Mouse (Mus musculus): ENCODE measurements around the gene Kcnh7. TPM values are rescaled to one million over a fixed set of nuclear protein-coding genes. Genes with fewer than 3 reads are reported as not detected.

Kcnh7 gene
- total RNA-seq, 1 experiment = 0.04 TPM

DNA sequence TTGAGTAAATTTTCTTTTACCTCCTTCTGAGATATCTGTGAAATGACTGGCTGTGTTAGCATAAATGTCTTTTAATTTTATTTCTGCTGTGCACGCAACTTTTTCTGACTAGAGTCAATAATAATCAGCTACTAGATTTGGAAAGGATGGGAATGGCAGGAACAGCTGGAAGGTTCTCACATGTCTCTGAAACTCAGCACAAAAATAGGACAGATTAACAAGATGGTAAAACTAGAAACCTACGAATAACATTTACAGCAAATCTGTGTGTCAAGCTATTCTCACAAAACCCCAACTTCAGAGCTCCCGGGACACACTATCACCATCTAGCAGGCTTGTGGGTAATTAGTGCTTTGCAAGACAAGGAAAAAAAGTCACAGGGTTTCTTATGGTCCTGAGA, 134.2 kb downstream of the Kcnh7 start:
- TF ChIP-seq ZNF384 (IDR thresholded peaks at IDR 0.05; ENCODE audit: low read depth, low read length) (no peak), MAFK (IDR thresholded peaks at IDR 0.05; ENCODE audit: insufficient read depth, low read depth, low read length) (no peak), CHD2 (IDR thresholded peaks at IDR 0.05; ENCODE audit: low read depth, low read length) (no peak), HCFC1 (IDR thresholded peaks at IDR 0.05; ENCODE audit: borderline replicate concordance, insufficient read depth, low read length) (no peak), ZC3H11A (IDR thresholded peaks at IDR 0.05; ENCODE audit: borderline replicate concordance, low read depth, low read length) (no peak)
- Histone ChIP-seq H3K9ac (ENCODE audit: insufficient read depth, low read depth, low read length, poor library complexity, severe bottlenecking) (no peak overlapping the region), H3K4me1 (ENCODE audit: control insufficient read depth in 2 of 2, insufficient read depth in 2 of 2, low read length in 2 of 2, poor library complexity in 1 of 2) (no peaks in the 10 kb centered on the region), H3K36me3 (ENCODE audit: control insufficient read depth, insufficient read depth, low read length, poor library complexity, severe bottlenecking) (no peaks in the 10 kb centered on the region), H3K27ac (ENCODE audit: insufficient read depth, low read depth, low read length, poor library complexity, severe bottlenecking) (no peak overlapping the region), H3K9me3 (ENCODE audit: control insufficient read depth, insufficient read depth, low read depth, low read length) (no peaks in the 10 kb centered on the region), H3K4me3 (ENCODE audit: insufficient read depth in 1 of 2, low read depth in 1 of 2, low read length in 2 of 2, poor library complexity in 1 of 2, severe bottlenecking in 1 of 2) (no peak overlapping the region)
- in situ Hi-C loops (cut with MboI; ENCODE audit: low sequenced_read_pairs in 2 of 2, unreplicated experiment in 2 of 2) = no loop called here
- no peak for DNase-seq (ENCODE audit: low read depth, low spot score)

GRCm38 (mm10) chr2:63039718-63040117, 144.4 kb downstream of the Kcnh7 start:
- Histone ChIP-seq H3K27ac (ENCODE audit: insufficient read depth, low read depth, low read length, poor library complexity, severe bottlenecking) (no peak overlapping the region), H3K4me1 (ENCODE audit: control insufficient read depth in 2 of 2, insufficient read depth in 2 of 2, low read length in 2 of 2, poor library complexity in 1 of 2) (no peaks in the 10 kb centered on the region), H3K9me3 (ENCODE audit: control insufficient read depth, insufficient read depth, low read depth, low read length) (no peaks in the 10 kb centered on the region), H3K36me3 (ENCODE audit: control insufficient read depth, insufficient read depth, low read length, poor library complexity, severe bottlenecking) (no peaks in the 10 kb centered on the region), H3K4me3 (ENCODE audit: insufficient read depth in 1 of 2, low read depth in 1 of 2, low read length in 2 of 2, poor library complexity in 1 of 2, severe bottlenecking in 1 of 2) (no peak overlapping the region), H3K9ac (ENCODE audit: insufficient read depth, low read depth, low read length, poor library complexity, severe bottlenecking) (no peak overlapping the region)
- no peak for TF ChIP-seq ZNF384 (IDR thresholded peaks at IDR 0.05; ENCODE audit: low read depth, low read length)
- no peak for TF ChIP-seq MAFK (IDR thresholded peaks at IDR 0.05; ENCODE audit: insufficient read depth, low read depth, low read length)
- TF ChIP-seq CHD2 (IDR thresholded peaks at IDR 0.05; ENCODE audit: low read depth, low read length) = no peak
- no peak for TF ChIP-seq ZC3H11A (IDR thresholded peaks at IDR 0.05; ENCODE audit: borderline replicate concordance, low read depth, low read length)
- no peak for TF ChIP-seq HCFC1 (IDR thresholded peaks at IDR 0.05; ENCODE audit: borderline replicate concordance, insufficient read depth, low read length)
- in situ Hi-C loops (cut with MboI; ENCODE audit: low sequenced_read_pairs in 2 of 2, unreplicated experiment in 2 of 2) = no loop called here
- DNase-seq (ENCODE audit: low read depth, low spot score) = no peak

DNA sequence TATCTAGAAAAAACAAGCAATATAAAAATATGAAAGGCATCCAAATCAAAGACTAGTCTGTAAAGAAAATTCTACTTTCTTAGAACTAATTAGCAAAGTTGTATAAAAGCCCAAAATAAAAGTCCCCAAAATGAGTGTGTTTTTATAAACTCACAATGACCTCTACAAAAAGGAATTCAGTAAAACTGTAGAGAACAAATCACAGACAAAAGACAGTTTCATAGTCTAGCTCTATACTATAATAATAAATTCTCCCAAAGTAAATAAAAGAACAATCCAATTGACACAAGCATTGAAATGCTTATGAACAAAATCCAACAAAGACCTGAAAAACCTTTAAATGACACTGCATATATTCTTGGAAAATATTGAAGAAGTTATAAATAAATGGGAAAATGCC, 169.2 kb downstream of the Kcnh7 start:
- no peak overlapping the region for H3K9ac ChIP-seq (ENCODE audit: insufficient read depth, low read depth, low read length, poor library complexity, severe bottlenecking)
- no peak for DNase-seq (ENCODE audit: low read depth, low spot score)
- in situ Hi-C loops (cut with MboI; ENCODE audit: low sequenced_read_pairs in 2 of 2, unreplicated experiment in 2 of 2) = no loop called here

GRCm38 (mm10) chr2:63009141-63009540, 174.9 kb downstream of the Kcnh7 start:
- TF ChIP-seq MAFK (IDR thresholded peaks at IDR 0.05; ENCODE audit: insufficient read depth, low read depth, low read length) (no peak), ZNF384 (IDR thresholded peaks at IDR 0.05; ENCODE audit: low read depth, low read length) (no peak), ZC3H11A (IDR thresholded peaks at IDR 0.05; ENCODE audit: borderline replicate concordance, low read depth, low read length) (no peak), HCFC1 (IDR thresholded peaks at IDR 0.05; ENCODE audit: borderline replicate concordance, insufficient read depth, low read length) (no peak), CHD2 (IDR thresholded peaks at IDR 0.05; ENCODE audit: low read depth, low read length) (no peak)
- Histone ChIP-seq H3K4me3 (ENCODE audit: insufficient read depth in 1 of 2, low read depth in 1 of 2, low read length in 2 of 2, poor library complexity in 1 of 2, severe bottlenecking in 1 of 2) (no peak overlapping the region), H3K4me1 (ENCODE audit: control insufficient read depth in 2 of 2, insufficient read depth in 2 of 2, low read length in 2 of 2, poor library complexity in 1 of 2) (no peaks in the 10 kb centered on the region), H3K36me3 (ENCODE audit: control insufficient read depth, insufficient read depth, low read length, poor library complexity, severe bottlenecking) (no peaks in the 10 kb centered on the region), H3K27ac (ENCODE audit: insufficient read depth, low read depth, low read length, poor library complexity, severe bottlenecking) (no peak overlapping the region), H3K9me3 (ENCODE audit: control insufficient read depth, insufficient read depth, low read depth, low read length) (no peaks in the 10 kb centered on the region), H3K9ac (ENCODE audit: insufficient read depth, low read depth, low read length, poor library complexity, severe bottlenecking) (no peak overlapping the region)
- no peak for DNase-seq (ENCODE audit: low read depth, low spot score)
- in situ Hi-C loops (cut with MboI; ENCODE audit: low sequenced_read_pairs in 2 of 2, unreplicated experiment in 2 of 2) = no loop called here

More for the DNA sequence above, 169.2 kb downstream of the Kcnh7 start:
- no peak for TF ChIP-seq CHD2 (IDR thresholded peaks at IDR 0.05; ENCODE audit: low read depth, low read length)
- no peak for TF ChIP-seq ZC3H11A (IDR thresholded peaks at IDR 0.05; ENCODE audit: borderline replicate concordance, low read depth, low read length)
- TF ChIP-seq HCFC1 (IDR thresholded peaks at IDR 0.05; ENCODE audit: borderline replicate concordance, insufficient read depth, low read length) = no peak
- TF ChIP-seq ZNF384 (IDR thresholded peaks at IDR 0.05; ENCODE audit: low read depth, low read length) = no peak
- H3K4me1 ChIP-seq (ENCODE audit: control insufficient read depth in 2 of 2, insufficient read depth in 2 of 2, low read length in 2 of 2, poor library complexity in 1 of 2) = no peaks in the 10 kb centered on the region
- no peaks in the 10 kb centered on the region for H3K36me3 ChIP-seq (ENCODE audit: control insufficient read depth, insufficient read depth, low read length, poor library complexity, severe bottlenecking)
- no peak overlapping the region for H3K4me3 ChIP-seq (ENCODE audit: insufficient read depth in 1 of 2, low read depth in 1 of 2, low read length in 2 of 2, poor library complexity in 1 of 2, severe bottlenecking in 1 of 2)
- H3K9me3 ChIP-seq (ENCODE audit: control insufficient read depth, insufficient read depth, low read depth, low read length) = no peaks in the 10 kb centered on the region
- no peak overlapping the region for H3K27ac ChIP-seq (ENCODE audit: insufficient read depth, low read depth, low read length, poor library complexity, severe bottlenecking)

DNA sequence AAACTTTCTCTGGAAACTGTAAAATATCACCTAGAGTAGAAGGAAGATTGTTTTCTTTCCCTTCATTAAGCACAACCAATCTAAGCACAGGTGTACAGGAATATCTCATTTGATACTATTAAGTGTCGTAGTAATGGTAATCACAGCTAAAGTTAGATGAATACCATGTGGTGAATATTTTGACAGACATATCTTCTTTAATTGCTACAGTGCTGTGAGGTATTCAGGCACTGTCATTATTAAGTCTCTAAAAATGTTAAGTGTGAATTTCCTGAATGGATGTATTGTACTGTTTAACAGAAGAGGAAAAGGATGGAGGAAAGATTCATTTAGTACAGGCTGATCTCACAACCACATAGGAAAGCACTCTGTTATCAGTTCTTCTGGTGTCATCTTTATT, 181.3 kb downstream of the Kcnh7 start:
- Histone ChIP-seq H3K4me3 (ENCODE audit: insufficient read depth in 1 of 2, low read depth in 1 of 2, low read length in 2 of 2, poor library complexity in 1 of 2, severe bottlenecking in 1 of 2) (no peak overlapping the region), H3K4me1 (ENCODE audit: control insufficient read depth in 2 of 2, insufficient read depth in 2 of 2, low read length in 2 of 2, poor library complexity in 1 of 2) (no peaks in the 10 kb centered on the region), H3K9me3 (ENCODE audit: control insufficient read depth, insufficient read depth, low read depth, low read length) (no peaks in the 10 kb centered on the region), H3K9ac (ENCODE audit: insufficient read depth, low read depth, low read length, poor library complexity, severe bottlenecking) (no peak overlapping the region), H3K36me3 (ENCODE audit: control insufficient read depth, insufficient read depth, low read length, poor library complexity, severe bottlenecking) (no peaks in the 10 kb centered on the region), H3K27ac (ENCODE audit: insufficient read depth, low read depth, low read length, poor library complexity, severe bottlenecking) (no peak overlapping the region)
- TF ChIP-seq MAFK (IDR thresholded peaks at IDR 0.05; ENCODE audit: insufficient read depth, low read depth, low read length) (no peak), ZC3H11A (IDR thresholded peaks at IDR 0.05; ENCODE audit: borderline replicate concordance, low read depth, low read length) (no peak), CHD2 (IDR thresholded peaks at IDR 0.05; ENCODE audit: low read depth, low read length) (no peak), ZNF384 (IDR thresholded peaks at IDR 0.05; ENCODE audit: low read depth, low read length) (no peak), HCFC1 (IDR thresholded peaks at IDR 0.05; ENCODE audit: borderline replicate concordance, insufficient read depth, low read length) (no peak)
- in situ Hi-C loops (cut with MboI; ENCODE audit: low sequenced_read_pairs in 2 of 2, unreplicated experiment in 2 of 2) = no loop called here
- no peak for DNase-seq (ENCODE audit: low read depth, low spot score)

All from ES-E14 (cell line).